Mouse (Mus musculus): Measurements from ENCODE around the gene Syt9.

- TF ChIP-seq CTCF (IDR thresholded peaks at IDR 0.05; ENCODE audit: extremely low read depth, insufficient read depth, insufficient read length, insufficient replicate concordance) (no peak), POLR2A (IDR thresholded peaks at IDR 0.05; ENCODE audit: low read depth, low read length) (no peak)
Measured at GRCm38 (mm10) chr7:107339013-107339412, 31.5 kb upstream of the Syt9 start.

Data from spleen, adult 2 months (tissue).